Mouse (Mus musculus) testis, adult 2 months (tissue): ENCODE data around the gene Gm8251.

ENCODE experiments used
- CTCF ChIP-seq: fragments of 200-500 bp; IDR thresholded peaks from 2 replicates; pipeline ENCODE4 v1.5.1; 2012; ENCODE audit warnings: low read depth, mild to moderate bottlenecking, inconsistent platforms, low read length, moderate library complexity; ENCODE audit not compliant: control insufficient read depth, insufficient read depth, insufficient replicate concordance
- POLR2A ChIP-seq: fragments of 200-500 bp; IDR thresholded peaks from 2 replicates; pipeline ENCODE4 v1.6.1; 2012; ENCODE audit warnings: low read depth, mild to moderate bottlenecking, inconsistent platforms, low read length, moderate library complexity; ENCODE audit not compliant: control insufficient read depth

DNA sequence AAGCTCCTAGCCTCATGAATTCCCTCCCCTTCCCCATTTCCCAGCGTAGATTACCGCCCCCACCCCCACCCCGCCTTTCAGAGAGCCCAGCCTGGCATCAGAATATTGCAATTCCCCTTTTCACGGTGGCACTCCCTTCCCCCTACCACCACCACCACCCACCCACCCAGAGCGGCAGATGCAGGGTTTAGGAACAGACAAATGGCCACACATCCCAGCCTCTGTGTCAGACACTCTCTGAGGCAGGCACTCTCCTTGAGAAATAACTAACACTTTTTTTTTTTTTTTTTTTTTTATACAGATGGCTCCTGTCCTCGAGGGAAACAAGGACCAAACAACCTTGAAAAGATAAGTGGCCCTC, 19.2 kb downstream of the Gm8251 start:
- TF ChIP-seq CTCF (no peak), POLR2A (no peak)
